10 mouse cellular contexts compared by ENCODE assay signal in genomic region chr17:45655820-45656219, GRCm38 (mm10). TPM values are rescaled to one million over a fixed set of nuclear protein-coding genes. Genes with fewer than 3 reads are reported as not detected.
A peak's percentile ranks its signal among the peaks of the same experiment; 100 is the strongest.
DNase-seq lines count a peak whose midpoint lies in the region; ATAC-seq and TF ChIP-seq lines count a peak whose summit lies in the region.
"Had no signal": no experiment of that assay in that cellular context is flagged by ENCODE, and none has a peak within 500 bp of the region (broad histone marks: within the 10 kb centered on the region; RNA-seq: fewer than 3 reads in every experiment).

No protein-coding gene starts in this region.

- no peaks in the 10 kb centered on the region for H3K4me1 ChIP-seq in kidney, adult 2 months (ENCODE audit: control insufficient read depth, insufficient read depth, low read length)
- peaks cover 32% of the 10 kb centered on the region for H3K4me1 ChIP-seq in E14TG2a.4 (replicated peaks; ENCODE audit: low read depth, low read length)
- H3K4me1 ChIP-seq in liver, embryonic 12.5 days: peaks cover 22% of the 10 kb centered on the region

- peak; percentile 45; the same call in 1 of the 2 replicates for ATAC-seq in liver, embryonic 12.5 days
- no peak for ATAC-seq in erythroblast, adult 5-6 weeks (replicated peaks; ENCODE audit: low FRiP score, poor library complexity, severe bottlenecking)

- TF ChIP-seq POLR2A in kidney, adult 2 months (IDR thresholded peaks at IDR 0.05; ENCODE audit: low read depth, low read length): no peak

- TF ChIP-seq CTCF in kidney, adult 2 months (conservative IDR thresholded peaks at IDR 0.05; ENCODE audit: insufficient read depth, insufficient read length, low read depth, low read length): peak; percentile 35
- peak; percentile 56 for TF ChIP-seq CTCF in E14TG2a.4 (conservative IDR thresholded peaks at IDR 0.05; ENCODE audit: low read length)

- no peak overlapping the region for H3K9ac ChIP-seq in liver, embryonic 12.5 days
- H3K9ac ChIP-seq: liver, embryonic 15.5 days had no signal

- no peaks in the 10 kb centered on the region for H3K9me3 ChIP-seq in E14TG2a.4 (ENCODE audit: low read length)
- H3K9me3 ChIP-seq in liver, embryonic 12.5 days (replicated peaks): no peaks in the 10 kb centered on the region
- H3K9me3 ChIP-seq: liver, embryonic 15.5 days had no signal

- no peak for DNase-seq in kidney, adult 2 months
- DNase-seq in kidney, adult 18-20 months: no peak
- peak; percentile 87 for DNase-seq in R1 (ENCODE audit: low read depth, low spot score)
- no peak for DNase-seq in urinary bladder, adult 18-20 months (ENCODE audit: low spot score in 2 of 2)
- no peak for DNase-seq in frontal cortex, adult 2 months (ENCODE audit: extremely low spot score in 1 of 2, low spot score in 1 of 2)

- H3K4me3 ChIP-seq in kidney, adult 2 months (ENCODE audit: insufficient read depth, low read depth, low read length): no peak overlapping the region
- H3K4me3 ChIP-seq in E14TG2a.4 (replicated peaks; ENCODE audit: low read length): no peak overlapping the region
- H3K4me3 ChIP-seq in liver, embryonic 12.5 days: no peak overlapping the region
- H3K4me3 ChIP-seq: liver, embryonic 15.5 days had no signal

- no peak overlapping the region for H3K4me2 ChIP-seq in liver, embryonic 12.5 days
- H3K4me2 ChIP-seq: liver, embryonic 15.5 days had no signal

- no peaks in the 10 kb centered on the region for H3K36me3 ChIP-seq in kidney, adult 2 months (ENCODE audit: control insufficient read depth, insufficient read depth, low read length)
- peaks cover 10% of the 10 kb centered on the region for H3K36me3 ChIP-seq in E14TG2a.4 (ENCODE audit: insufficient read depth, low read length)
- no peaks in the 10 kb centered on the region for H3K36me3 ChIP-seq in liver, embryonic 12.5 days
- H3K36me3 ChIP-seq: liver, embryonic 15.5 days had no signal

- H3K27me3 ChIP-seq in kidney, adult 2 months (replicated peaks; ENCODE audit: control insufficient read depth, insufficient read depth, low read length): no peaks in the 10 kb centered on the region
- H3K27me3 ChIP-seq in E14TG2a.4 (ENCODE audit: insufficient read depth, low read length): no peaks in the 10 kb centered on the region
- H3K27me3 ChIP-seq in liver, embryonic 12.5 days (replicated peaks): no peaks in the 10 kb centered on the region

- no peak overlapping the region for H3K27ac ChIP-seq in kidney, adult 2 months (ENCODE audit: insufficient read depth, low read depth, low read length)
- no peak overlapping the region for H3K27ac ChIP-seq in liver, embryonic 12.5 days
- H3K27ac ChIP-seq: liver, embryonic 15.5 days had no signal

- 33% methylated on average over 6 of the region's 6 CpGs for WGBS in kidney, adult 2 months
- 12% methylated on average over 6 of the region's 6 CpGs for WGBS in liver, embryonic 12.5 days (ENCODE audit: insufficient replicate concordance)

RNA-seq across cellular contexts. Expression of gene Capn11, which starts 3.3 kb away (rescaled TPM):
- polyA plus RNA-seq in kidney, adult 2 months (2012; rRNA removed): 0.04 and 0.16 TPM in 2 replicates
- 0.38 and 0.39 TPM in 2 replicates for polyA plus RNA-seq in liver, embryonic 12.5 days (2016; fragmentation: Nextera tagmentation; extraction: Ambion mirVana)
- 0.96 and 1.0 TPM in 2 replicates for total RNA-seq in erythroblast, adult 5-6 weeks (2015; ENCODE audit: low replicate concordance)
- total RNA-seq in erythroblast, adult 5-6 weeks (2017; ENCODE audit: low replicate concordance): 0.94 and 0.98 TPM in 2 replicates
- polyA plus RNA-seq in frontal cortex, adult 2 months (2012; rRNA removed): 0.23 and 0.34 TPM in 2 replicates

RNA-seq across cellular contexts. Expression of gene Mrpl14, which starts 30.3 kb away (rescaled TPM):
- 168 and 199 TPM in 2 replicates for polyA plus RNA-seq in kidney, adult 2 months (2012; rRNA removed)
- polyA plus RNA-seq in liver, embryonic 12.5 days (2016; fragmentation: Nextera tagmentation; extraction: Ambion mirVana): 148 and 151 TPM in 2 replicates
- 7.3 and 12.5 TPM in 2 replicates for total RNA-seq in erythroblast, adult 5-6 weeks (2015; ENCODE audit: low replicate concordance)
- 3.4 and 12.0 TPM in 2 replicates for total RNA-seq in erythroblast, adult 5-6 weeks (2017; ENCODE audit: low replicate concordance)
- 48.4 and 52.8 TPM in 2 replicates for polyA plus RNA-seq in frontal cortex, adult 2 months (2012; rRNA removed)

RNA-seq across cellular contexts. Expression of gene Tmem63b, which starts 30.9 kb away (rescaled TPM):
- polyA plus RNA-seq in kidney, adult 2 months (2012; rRNA removed): 77.9 and 90.1 TPM in 2 replicates
- polyA plus RNA-seq in liver, embryonic 12.5 days (2016; fragmentation: Nextera tagmentation; extraction: Ambion mirVana): 12.9 and 13.7 TPM in 2 replicates
- 2.5 and 5.2 TPM in 2 replicates for total RNA-seq in erythroblast, adult 5-6 weeks (2015; ENCODE audit: low replicate concordance)
- 0.43 and 3.9 TPM in 2 replicates for total RNA-seq in erythroblast, adult 5-6 weeks (2017; ENCODE audit: low replicate concordance)
- 176 and 198 TPM in 2 replicates for polyA plus RNA-seq in frontal cortex, adult 2 months (2012; rRNA removed)

RNA-seq across cellular contexts. Expression of gene Mymx, which starts 53.9 kb away (rescaled TPM):
- 6.4 and 7.1 TPM in 2 replicates for polyA plus RNA-seq in kidney, adult 2 months (2012; rRNA removed)
- polyA plus RNA-seq in liver, embryonic 12.5 days (2016; fragmentation: Nextera tagmentation; extraction: Ambion mirVana): 0.33 TPM in 1 of 2 replicates, not detected in the other
- not detected in 2 replicates for total RNA-seq in erythroblast, adult 5-6 weeks (2015; ENCODE audit: low replicate concordance)
- total RNA-seq in erythroblast, adult 5-6 weeks (2017; ENCODE audit: low replicate concordance): not detected in 2 replicates
- not detected in 2 replicates for polyA plus RNA-seq in frontal cortex, adult 2 months (2012; rRNA removed)
- polyA plus RNA-seq: heart, embryonic 14.5 days had no signal

RNA-seq across cellular contexts. Expression of gene Slc29a1, which starts 56.4 kb away (rescaled TPM):
- 89.5 and 90.4 TPM in 2 replicates for polyA plus RNA-seq in kidney, adult 2 months (2012; rRNA removed)
- 260 and 267 TPM in 2 replicates for polyA plus RNA-seq in liver, embryonic 12.5 days (2016; fragmentation: Nextera tagmentation; extraction: Ambion mirVana)
- total RNA-seq in erythroblast, adult 5-6 weeks (2015; ENCODE audit: low replicate concordance): 15.9 and 34.5 TPM in 2 replicates
- total RNA-seq in erythroblast, adult 5-6 weeks (2017; ENCODE audit: low replicate concordance): 32.9 and 46.5 TPM in 2 replicates
- polyA plus RNA-seq in frontal cortex, adult 2 months (2012; rRNA removed): 35.4 and 38.9 TPM in 2 replicates
